Mouse (Mus musculus): Measurements from ENCODE around the gene Ndufs8. TPM values are rescaled to one million over a fixed set of nuclear protein-coding genes. Genes with fewer than 3 reads are reported as not detected.

Gene Ndufs8
- total and polyA plus RNA-seq, 2 experiments from 2014 or later, result 212 to 366 TPM

GRCm38 (mm10) chr19:3955804-3956203, 43.2 kb upstream of the Ndufs8 start:
- Histone ChIP-seq H3K4me2 (ENCODE audit: low read depth, low read length) (no peak overlapping the region), H3K27me3 (ENCODE audit: insufficient read depth, low read length) (no peaks in the 10 kb centered on the region), H3K27ac (no peak overlapping the region), H3K9me3 (ENCODE audit: low read length) (no peaks in the 10 kb centered on the region), H3K36me3 (ENCODE audit: insufficient read depth, low read length) (no peaks in the 10 kb centered on the region), H3K9ac (replicated peaks; ENCODE audit: low read length) (no peak overlapping the region), H3K4me3 (ENCODE audit: low read length) (no peak overlapping the region), H3K4me1 (ENCODE audit: insufficient read depth, low read length) (no peaks in the 10 kb centered on the region)
- no peak for DNase-seq (ENCODE audit: low spot score)
- 53% methylated on average over 4 of the region's 4 CpGs for WGBS
- no peak for TF ChIP-seq CTCF (IDR thresholded peaks at IDR 0.05; ENCODE audit: low read depth)
- no peak for ATAC-seq

- no peak overlapping the region for H3K9ac ChIP-seq (replicated peaks; ENCODE audit: low read length)
- no peak overlapping the region for H3K4me2 ChIP-seq (ENCODE audit: low read depth, low read length)
- no peaks in the 10 kb centered on the region for H3K9me3 ChIP-seq (ENCODE audit: low read length)
- H3K36me3 ChIP-seq (ENCODE audit: insufficient read depth, low read length), result no peaks in the 10 kb centered on the region
- TF ChIP-seq CTCF (IDR thresholded peaks at IDR 0.05; ENCODE audit: low read depth), result no peak
- no peaks in the 10 kb centered on the region for H3K4me1 ChIP-seq (ENCODE audit: insufficient read depth, low read length)
- no peak overlapping the region for H3K4me3 ChIP-seq (ENCODE audit: low read length)
- WGBS, result 74% methylated on average over 3 of the region's 3 CpGs
- H3K27ac ChIP-seq, result no peak overlapping the region
- no peaks in the 10 kb centered on the region for H3K27me3 ChIP-seq (ENCODE audit: insufficient read depth, low read length)
- DNase-seq (ENCODE audit: low spot score) (no peak), ATAC-seq (no peak)
These were observed 42.5 kb upstream of the Ndufs8 start for GRCm38 (mm10) chr19:3955033-3955432.

DNA sequence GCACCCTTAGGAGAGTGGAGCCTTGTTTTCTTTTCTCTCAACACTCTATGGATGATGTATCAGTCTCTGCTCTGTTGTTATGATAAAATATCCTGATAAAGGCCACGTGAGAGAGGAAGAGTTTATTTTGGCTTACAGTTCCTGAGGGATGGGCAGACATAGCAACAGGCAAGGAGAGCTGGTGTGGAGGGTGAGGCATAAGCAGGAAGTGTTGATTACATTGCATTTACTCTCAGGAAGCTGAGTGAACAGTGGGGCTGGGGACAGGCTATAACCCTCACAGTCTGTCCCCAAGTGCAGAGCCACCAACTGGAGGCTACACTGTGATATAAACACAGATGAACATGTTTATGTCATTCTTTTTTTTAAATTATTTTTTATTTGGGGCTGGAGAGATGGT, 39.5 kb upstream of the Ndufs8 start:
- Histone ChIP-seq H3K9ac (replicated peaks; ENCODE audit: low read length) (no peak overlapping the region), H3K36me3 (ENCODE audit: insufficient read depth, low read length) (no peaks in the 10 kb centered on the region), H3K27ac (no peak overlapping the region), H3K4me2 (ENCODE audit: low read depth, low read length) (no peak overlapping the region), H3K9me3 (ENCODE audit: low read length) (no peaks in the 10 kb centered on the region), H3K4me3 (ENCODE audit: low read length) (no peak overlapping the region), H3K4me1 (ENCODE audit: insufficient read depth, low read length) (no peaks in the 10 kb centered on the region), H3K27me3 (ENCODE audit: insufficient read depth, low read length) (no peaks in the 10 kb centered on the region)
- WGBS, result 54% methylated on average over 1 of the region's 1 CpGs
- TF ChIP-seq CTCF (IDR thresholded peaks at IDR 0.05; ENCODE audit: low read depth), result no peak
- no peak for DNase-seq (ENCODE audit: low spot score)
- no peak for ATAC-seq

DNA sequence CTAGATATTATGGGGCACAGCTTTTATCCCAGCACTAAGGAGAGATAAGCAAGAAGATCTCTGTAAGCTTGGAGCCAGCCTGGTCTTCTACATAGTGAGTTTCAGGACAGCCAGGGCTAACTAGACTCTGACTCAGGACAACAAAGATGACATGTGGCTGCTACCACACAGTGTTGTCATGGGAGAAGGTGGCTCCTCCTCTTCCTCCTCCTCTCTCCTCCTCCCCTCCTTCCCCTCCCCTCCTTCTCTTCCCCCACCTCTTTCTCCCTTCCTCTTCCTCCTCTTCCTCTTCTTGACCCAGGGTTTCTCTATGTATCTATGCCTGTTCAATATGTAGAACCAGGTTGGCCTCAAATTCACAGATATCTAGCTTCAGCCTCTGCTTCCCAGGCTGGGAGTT, 38.9 kb upstream of the Ndufs8 start:
- no peak overlapping the region for H3K27ac ChIP-seq
- H3K4me3 ChIP-seq (ENCODE audit: low read length), result no peak overlapping the region
- H3K27me3 ChIP-seq (ENCODE audit: insufficient read depth, low read length), result no peaks in the 10 kb centered on the region
- no peak overlapping the region for H3K4me2 ChIP-seq (ENCODE audit: low read depth, low read length)
- no peaks in the 10 kb centered on the region for H3K9me3 ChIP-seq (ENCODE audit: low read length)
- H3K9ac ChIP-seq (replicated peaks; ENCODE audit: low read length), result no peak overlapping the region
- no peak for ATAC-seq
- no peaks in the 10 kb centered on the region for H3K4me1 ChIP-seq (ENCODE audit: insufficient read depth, low read length)
- TF ChIP-seq CTCF (IDR thresholded peaks at IDR 0.05; ENCODE audit: low read depth), result no peak
- H3K36me3 ChIP-seq (ENCODE audit: insufficient read depth, low read length), result no peaks in the 10 kb centered on the region
- no peak for DNase-seq (ENCODE audit: low spot score)

GRCm38 (mm10) chr19:3950331-3950730, 37.8 kb upstream of the Ndufs8 start:
- Histone ChIP-seq H3K9me3 (ENCODE audit: low read length) (no peaks in the 10 kb centered on the region), H3K36me3 (ENCODE audit: insufficient read depth, low read length) (no peaks in the 10 kb centered on the region), H3K4me1 (ENCODE audit: insufficient read depth, low read length) (no peaks in the 10 kb centered on the region), H3K27ac (no peak overlapping the region), H3K4me2 (ENCODE audit: low read depth, low read length) (no peak overlapping the region), H3K27me3 (ENCODE audit: insufficient read depth, low read length) (no peaks in the 10 kb centered on the region), H3K4me3 (ENCODE audit: low read length) (no peak overlapping the region), H3K9ac (replicated peaks; ENCODE audit: low read length) (no peak overlapping the region)
- ATAC-seq, result no peak
- TF ChIP-seq CTCF (IDR thresholded peaks at IDR 0.05; ENCODE audit: low read depth), result no peak
- no peak for DNase-seq (ENCODE audit: low spot score)
- WGBS, result 73% methylated on average over 3 of the region's 3 CpGs

DNA sequence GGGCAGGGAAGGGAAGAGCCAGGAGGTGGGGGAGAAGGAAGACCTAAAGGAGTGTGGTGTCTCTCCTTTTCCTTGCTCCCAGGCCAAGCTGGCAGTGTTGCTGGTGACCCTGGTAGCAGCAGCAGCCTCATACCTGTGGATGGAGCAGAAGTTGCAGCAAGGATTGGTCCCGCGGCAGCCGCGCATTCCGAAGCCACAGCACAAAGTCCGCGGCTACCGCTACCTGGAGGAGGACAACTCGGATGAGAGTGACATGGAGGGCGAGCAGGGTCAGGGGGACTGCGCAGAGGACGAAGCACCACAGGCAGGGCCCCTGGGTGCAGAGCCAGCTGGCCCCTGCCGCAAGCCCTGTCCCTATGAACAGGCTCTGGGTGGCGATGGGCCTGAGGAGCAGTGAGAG, 36.0 kb upstream of the Ndufs8 start:
- ATAC-seq (no peak), DNase-seq (ENCODE audit: low spot score) (no peak)
- H3K9ac ChIP-seq (replicated peaks; ENCODE audit: low read length), result no peak overlapping the region
- H3K4me3 ChIP-seq (ENCODE audit: low read length), result no peak overlapping the region
- H3K4me1 ChIP-seq (ENCODE audit: insufficient read depth, low read length), result no peaks in the 10 kb centered on the region
- no peaks in the 10 kb centered on the region for H3K27me3 ChIP-seq (ENCODE audit: insufficient read depth, low read length)
- no peak overlapping the region for H3K4me2 ChIP-seq (ENCODE audit: low read depth, low read length)
- no peak overlapping the region for H3K27ac ChIP-seq
- TF ChIP-seq CTCF (IDR thresholded peaks at IDR 0.05; ENCODE audit: low read depth), result no peak
- 79% methylated on average over 14 of the region's 14 CpGs for WGBS
- no peaks in the 10 kb centered on the region for H3K9me3 ChIP-seq (ENCODE audit: low read length)
- H3K36me3 ChIP-seq (ENCODE audit: insufficient read depth, low read length), result no peaks in the 10 kb centered on the region

DNA sequence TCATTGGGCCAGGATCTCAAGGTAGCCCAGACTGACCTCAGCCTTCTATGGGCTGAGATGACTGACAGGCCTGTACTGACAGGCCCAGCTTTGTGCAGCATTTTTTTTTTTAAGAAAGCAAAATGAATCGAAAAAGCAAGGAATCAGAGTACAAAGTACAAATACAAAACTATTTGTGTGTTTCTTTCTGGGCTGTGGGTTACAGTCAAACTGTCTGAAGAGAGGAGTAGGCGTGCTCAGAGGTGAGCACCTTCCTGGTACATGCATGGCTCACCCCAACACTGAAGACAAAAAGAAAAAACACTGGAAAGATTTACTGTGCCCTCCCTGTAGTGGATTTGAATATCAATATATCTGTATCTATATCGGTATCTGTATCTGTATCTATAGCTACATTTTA, 35.2 kb upstream of the Ndufs8 start:
- no peak for TF ChIP-seq CTCF (IDR thresholded peaks at IDR 0.05; ENCODE audit: low read depth)
- DNase-seq (ENCODE audit: low spot score) (no peak), ATAC-seq (no peak)
- Histone ChIP-seq H3K4me3 (ENCODE audit: low read length) (no peak overlapping the region), H3K4me2 (ENCODE audit: low read depth, low read length) (no peak overlapping the region), H3K9me3 (ENCODE audit: low read length) (no peaks in the 10 kb centered on the region), H3K9ac (replicated peaks; ENCODE audit: low read length) (no peak overlapping the region), H3K4me1 (ENCODE audit: insufficient read depth, low read length) (no peaks in the 10 kb centered on the region), H3K27me3 (ENCODE audit: insufficient read depth, low read length) (no peaks in the 10 kb centered on the region), H3K36me3 (ENCODE audit: insufficient read depth, low read length) (no peaks in the 10 kb centered on the region), H3K27ac (no peak overlapping the region)
- 81% methylated on average over 3 of the region's 3 CpGs for WGBS
